8 mouse cellular contexts compared by ENCODE assay signal in the genomic region with DNA sequence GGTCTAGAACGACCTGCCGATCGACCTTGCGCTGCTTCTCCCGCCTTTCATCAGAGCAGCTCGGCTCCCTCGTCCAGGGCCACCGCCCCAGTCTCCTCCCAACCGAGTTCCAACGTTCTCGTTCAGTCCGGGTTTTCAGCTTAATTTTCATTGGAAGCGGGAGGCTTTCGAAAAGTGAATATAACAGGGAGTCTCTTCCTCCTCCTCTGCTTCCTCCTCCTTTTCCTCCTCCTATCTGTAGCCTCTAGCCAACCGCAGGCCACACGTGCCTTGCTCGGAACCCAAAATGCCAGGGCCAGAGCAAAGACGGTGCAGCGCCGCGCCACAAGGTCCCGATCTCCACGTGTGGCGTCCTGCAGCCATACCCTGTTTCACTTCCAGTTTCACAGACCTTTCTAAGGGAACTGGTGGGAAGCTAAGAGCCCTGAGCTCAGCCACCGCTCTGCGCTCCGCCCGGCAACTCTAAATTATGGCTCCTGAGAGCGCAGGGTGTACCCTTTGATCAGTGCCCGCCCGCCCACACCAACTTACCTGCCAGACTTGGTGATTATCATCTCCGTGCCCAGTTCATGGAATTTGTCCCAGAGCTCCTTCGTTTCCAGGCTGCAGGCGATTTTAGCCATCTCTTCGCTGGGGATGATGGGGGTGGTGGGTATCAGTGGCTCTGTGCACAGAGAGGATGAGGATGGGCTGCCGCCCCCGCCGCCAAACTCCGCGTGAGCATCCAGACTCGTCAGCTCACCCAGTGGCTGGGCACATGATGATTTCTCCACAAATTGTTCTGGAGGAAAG. TPM values are rescaled to one million over a fixed set of nuclear protein-coding genes. Genes with fewer than 3 reads are reported as not detected.
DNase-seq lines count a peak whose midpoint lies in the region; ATAC-seq lines count a peak whose summit lies in the region.

No protein-coding gene starts in this region.

- peak overlapping the region; percentile 19; the same call in 1 of the 2 replicates for H3K4me2 ChIP-seq in hindbrain, embryonic 11.5 days (replicated peaks; ENCODE audit: low read depth, low read length)

- H3K9me3 ChIP-seq in hindbrain, embryonic 11.5 days (ENCODE audit: control insufficient read depth, low read length): no peaks in the 10 kb centered on the region

- no peak overlapping the region for H3K27ac ChIP-seq in hindbrain, embryonic 11.5 days (ENCODE audit: low read depth, low read length)

- ATAC-seq in hindbrain, embryonic 11.5 days (ENCODE audit: low FRiP score): no peak
- ATAC-seq in megakaryocyte progenitor cell, adult 5-6 weeks (replicated peaks; ENCODE audit: poor library complexity): peak; percentile 68

- intact Hi-C loops in gastrocnemius, postnatal 14 days (cut with DNase I; ENCODE audit: low total_unique reads): no loop called here

- H3K36me3 ChIP-seq in hindbrain, embryonic 11.5 days (ENCODE audit: control insufficient read depth, insufficient read depth, low read length): no peaks in the 10 kb centered on the region

- peak; percentile 28 to 45 for DNase-seq in cerebellum, postnatal 10 days
- DNase-seq in cerebellum, adult 9-10 months: no peak
- peak; percentile 54 for DNase-seq in embryo, embryonic 9.5 days (ENCODE audit: extremely low spot score)
- DNase-seq in hindbrain, embryonic 11.5 days (ENCODE audit: low spot score): peak; percentile 67
- no peak for DNase-seq in gastrocnemius, postnatal 14 days
- no peak for DNase-seq in layer of hippocampus, postnatal 36 days
- no peak for DNase-seq in cerebellum, adult 8-10 months

- H3K27me3 ChIP-seq in hindbrain, embryonic 11.5 days (ENCODE audit: control insufficient read depth, insufficient read depth, low read length): peaks cover 72% of the 10 kb centered on the region

- under 1% methylated on average over 41 of the region's 41 CpGs for WGBS in hindbrain, embryonic 11.5 days

- H3K9ac ChIP-seq in hindbrain, embryonic 11.5 days (ENCODE audit: low read depth, low read length): no peak overlapping the region

- H3K4me1 ChIP-seq in hindbrain, embryonic 11.5 days (replicated peaks; ENCODE audit: control insufficient read depth, insufficient read depth, low read length): peaks cover 8% of the 10 kb centered on the region; the same call in 1 of the 2 replicates

- H3K4me3 ChIP-seq in hindbrain, embryonic 11.5 days (ENCODE audit: low read depth, low read length): peak overlapping the region; percentile 13; the same call in 1 of the 2 replicates

RNA-seq across cellular contexts. Expression of a gene that starts 3.8 kb away (rescaled TPM):
- polyA plus RNA-seq in hindbrain, embryonic 11.5 days (2014; fragmentation: Nextera tagmentation; extraction: Ambion mirVana): 1.7 and 4.3 TPM in 2 replicates
- not detected in 2 replicates for total RNA-seq in megakaryocyte progenitor cell, adult 5-6 weeks (2015)
- not detected in 2 replicates for total RNA-seq in megakaryocyte progenitor cell, adult 5-6 weeks (2017)
- total RNA-seq in gastrocnemius, postnatal 14 days (2021): not detected
- not detected for total RNA-seq in layer of hippocampus, postnatal 36 days (2021)

Comparison
In these comparisons a context has a peak if more than half of its experiments do, and no peak if none do; other contexts are left out.
1. DNase-seq: peak in cerebellum, postnatal 10 days (2 of 2), embryo, embryonic 9.5 days (single experiment) and hindbrain, embryonic 11.5 days (single experiment); none in cerebellum, adult 9-10 months (single experiment), gastrocnemius, postnatal 14 days (single experiment), layer of hippocampus, postnatal 36 days (0 of 2) and cerebellum, adult 8-10 months (single experiment).